Mouse (Mus musculus) embryonic facial prominence, embryonic 12.5 days (tissue): ENCODE data around the gene Tns3. TPM values are rescaled to one million over a fixed set of nuclear protein-coding genes. Genes with fewer than 3 reads are reported as not detected.
"Not testable (repeated sequence)": the region's sequence is repeated elsewhere in the genome, so short reads cannot be mapped to it uniquely, and the experiment has no call there.

Source experiments
- ATAC-seq: fragments of 200-750 bp; cut with Nextera tagmentation; 2 replicates; pipeline ENCODE4 v1.8.0; 2017; ENCODE audit not compliant: insufficient number of reproducible peaks, insufficient read depth, low FRiP score, low TSS enrichment
- H3K27ac ChIP-seq: fragments of 300-500 bp; sonication (generic); 2 replicates; pipeline ENCODE4 v1.5.1; 2016; ENCODE audit warnings: mild to moderate bottlenecking
- H3K27me3 ChIP-seq: fragments of 300-500 bp; sonication (generic); 2 replicates; pipeline ENCODE4 v1.6.1; 2016; ENCODE audit warnings: mild to moderate bottlenecking, moderate library complexity
- H3K36me3 ChIP-seq: fragments of 300-500 bp; sonication (generic); 2 replicates; pipeline ENCODE4 v1.6.1; 2016; ENCODE audit warnings: mild to moderate bottlenecking
- H3K4me1 ChIP-seq: fragments of 300-500 bp; sonication (generic); 2 replicates; pipeline ENCODE4 v1.6.1; 2016
- H3K4me2 ChIP-seq: fragments of 300-500 bp; sonication (generic); replicated peaks from 2 replicates; pipeline ENCODE4 v1.6.1; 2016; ENCODE audit warnings: mild to moderate bottlenecking, moderate library complexity
- H3K4me3 ChIP-seq: fragments of 300-500 bp; sonication (generic); 2 replicates; pipeline ENCODE4 v1.5.1; 2016; ENCODE audit warnings: mild to moderate bottlenecking
- H3K9ac ChIP-seq: fragments of 300-500 bp; sonication (generic); 2 replicates; pipeline ENCODE4 v1.6.1; 2016; ENCODE audit warnings: mild to moderate bottlenecking, moderate library complexity
- H3K9me3 ChIP-seq: fragments of 300-500 bp; sonication (generic); 2 replicates; pipeline ENCODE4 v1.6.1; 2016; ENCODE audit warnings: mild to moderate bottlenecking, moderate library complexity
- WGBS: fragments of 180-500 bp; shearing (Covaris S2); methylation state at CpG from one replicate; pipeline ENCODE4 v1.1.7; 2016; 5-methylcytosine and 5-hydroxymethylcytosine counted together
- polyA plus RNA-seq: library from polyadenylated mRNA; unstranded; fragments of >200 nt; fragmentation: Nextera tagmentation; extraction: Ambion mirVana; gene quantifications from 2 replicates; pipeline ENCODE4 v1.2.1, GENCODE M21; 2016

The Tns3 gene
- polyA plus RNA-seq, 1 experiment from 2014 or later: 33.0 TPM

- H3K36me3 ChIP-seq: no peaks in the 10 kb centered on the region
- no peak overlapping the region for H3K27ac ChIP-seq
- ATAC-seq: no peak
- H3K9me3 ChIP-seq: no peaks in the 10 kb centered on the region
- WGBS: 92% methylated on average over 6 of the region's 6 CpGs
- H3K27me3 ChIP-seq: no peaks in the 10 kb centered on the region
- no peak overlapping the region for H3K4me3 ChIP-seq
- no peak overlapping the region for H3K4me2 ChIP-seq
- peaks cover 41% of the 10 kb centered on the region for H3K4me1 ChIP-seq
- H3K9ac ChIP-seq: no peak overlapping the region
Observed at GRCm38 (mm10) chr11:8627156-8627555, 37.2 kb downstream of the Tns3 start.

- Histone ChIP-seq H3K27ac (no peak overlapping the region), H3K4me1 (peaks cover 45% of the 10 kb centered on the region), H3K4me3 (no peak overlapping the region), H3K4me2 (no peak overlapping the region), H3K36me3 (no peaks in the 10 kb centered on the region), H3K9me3 (no peaks in the 10 kb centered on the region), H3K9ac (no peak overlapping the region), H3K27me3 (no peaks in the 10 kb centered on the region)
- WGBS: 97% methylated on average over 6 of the region's 6 CpGs
- no peak for ATAC-seq
Observed at GRCm38 (mm10) chr11:8626715-8627114, 37.6 kb downstream of the Tns3 start.

- Histone ChIP-seq H3K4me2 (no peak overlapping the region), H3K27ac (peak overlapping the region; percentile 96), H3K27me3 (no peaks in the 10 kb centered on the region), H3K9me3 (no peaks in the 10 kb centered on the region), H3K4me3 (no peak overlapping the region), H3K4me1 (peaks cover 51% of the 10 kb centered on the region), H3K9ac (no peak overlapping the region), H3K36me3 (no peaks in the 10 kb centered on the region)
- 59% methylated on average over 10 of the region's 10 CpGs for WGBS
- no peak for ATAC-seq
Observed at GRCm38 (mm10) chr11:8625915-8626604, 38.3 kb downstream of the Tns3 start.

GRCm38 (mm10) chr11:8625451-8625850 is 38.9 kb downstream of the Tns3 start:
- ATAC-seq: no peak
- H3K4me3 ChIP-seq: no peak overlapping the region
- 17% methylated on average over 6 of the region's 6 CpGs for WGBS
- H3K4me1 ChIP-seq: peaks cover 56% of the 10 kb centered on the region
- peak overlapping the region; percentile 96 for H3K27ac ChIP-seq
- H3K4me2 ChIP-seq: peak overlapping the region; percentile 64
- H3K36me3 ChIP-seq: no peaks in the 10 kb centered on the region
- H3K9ac ChIP-seq: no peak overlapping the region
- no peaks in the 10 kb centered on the region for H3K27me3 ChIP-seq
- no peaks in the 10 kb centered on the region for H3K9me3 ChIP-seq

GRCm38 (mm10) chr11:8624179-8624886 is 40.0 kb downstream of the Tns3 start:
- Histone ChIP-seq H3K27ac (peak overlapping the region; percentile 96), H3K9ac (peak overlapping the region; percentile 89), H3K27me3 (no peaks in the 10 kb centered on the region), H3K4me1 (peaks cover 56% of the 10 kb centered on the region), H3K4me3 (peak overlapping the region; percentile 62), H3K9me3 (no peaks in the 10 kb centered on the region), H3K36me3 (no peaks in the 10 kb centered on the region), H3K4me2 (peak overlapping the region; percentile 64)
- peak; percentile 87 for ATAC-seq
- WGBS: 0% methylated on average over 72 of the region's 74 CpGs

- no peak for ATAC-seq
- Histone ChIP-seq H3K9ac (peak overlapping the region; percentile 89), H3K9me3 (no peaks in the 10 kb centered on the region), H3K4me1 (peaks cover 51% of the 10 kb centered on the region), H3K36me3 (no peaks in the 10 kb centered on the region), H3K27me3 (no peaks in the 10 kb centered on the region), H3K4me3 (peak overlapping the region; percentile 62), H3K27ac (peak overlapping the region; percentile 96), H3K4me2 (peak overlapping the region; percentile 64)
- 2% methylated on average over 20 of the region's 20 CpGs for whole genome bisulfite sequencing
Observed at GRCm38 (mm10) chr11:8623852-8624178, 40.5 kb downstream of the Tns3 start.

GRCm38 (mm10) chr11:8622668-8623067 is 41.7 kb downstream of the Tns3 start:
- no peaks in the 10 kb centered on the region for H3K36me3 ChIP-seq
- ATAC-seq: no peak
- H3K9ac ChIP-seq: peak overlapping the region; percentile 89
- WGBS: 20% methylated on average over 6 of the region's 6 CpGs
- H3K4me2 ChIP-seq: peak overlapping the region; percentile 64
- H3K4me1 ChIP-seq: peaks cover 47% of the 10 kb centered on the region
- H3K27ac ChIP-seq: peak overlapping the region; percentile 96; the same call in 1 of the 2 replicates
- H3K9me3 ChIP-seq: no peaks in the 10 kb centered on the region
- H3K27me3 ChIP-seq: no peaks in the 10 kb centered on the region
- H3K4me3 ChIP-seq: peak overlapping the region; percentile 62

- H3K27me3 ChIP-seq, ATAC-seq, H3K27ac ChIP-seq, H3K9me3 ChIP-seq, H3K4me3 ChIP-seq, H3K36me3 ChIP-seq, H3K9ac ChIP-seq, H3K4me2 ChIP-seq: not testable (repeated sequence)
- H3K4me1 ChIP-seq: peaks cover 39% of the 10 kb centered on the region
- WGBS: 88% methylated on average over 7 of the region's 7 CpGs
Observed at GRCm38 (mm10) chr11:8619111-8619510, 45.2 kb downstream of the Tns3 start.

GRCm38 (mm10) chr11:8618301-8618700 is 46.0 kb downstream of the Tns3 start:
- no peaks in the 10 kb centered on the region for H3K9me3 ChIP-seq
- no peak overlapping the region for H3K9ac ChIP-seq
- H3K4me2 ChIP-seq: no peak overlapping the region
- H3K36me3 ChIP-seq: peaks cover 16% of the 10 kb centered on the region
- no peak overlapping the region for H3K27ac ChIP-seq
- no peak overlapping the region for H3K4me3 ChIP-seq
- peaks cover 36% of the 10 kb centered on the region for H3K4me1 ChIP-seq
- no peak for ATAC-seq
- H3K27me3 ChIP-seq: no peaks in the 10 kb centered on the region
- WGBS: 63% methylated on average over 10 of the region's 10 CpGs

- H3K36me3 ChIP-seq: peaks cover 34% of the 10 kb centered on the region
- H3K27me3 ChIP-seq: no peaks in the 10 kb centered on the region
- H3K4me1 ChIP-seq: peaks cover 17% of the 10 kb centered on the region
- WGBS: 57% methylated on average over 12 of the region's 12 CpGs
- H3K9me3 ChIP-seq: no peaks in the 10 kb centered on the region
- no peak for ATAC-seq
- H3K27ac ChIP-seq: no peak overlapping the region
- H3K9ac ChIP-seq: no peak overlapping the region
- no peak overlapping the region for H3K4me3 ChIP-seq
- no peak overlapping the region for H3K4me2 ChIP-seq
Observed at GRCm38 (mm10) chr11:8615436-8615835, 48.9 kb downstream of the Tns3 start.

- Histone ChIP-seq H3K27me3 (no peaks in the 10 kb centered on the region), H3K36me3 (peaks cover 42% of the 10 kb centered on the region), H3K9me3 (no peaks in the 10 kb centered on the region), H3K4me1 (peaks cover 14% of the 10 kb centered on the region), H3K9ac (no peak overlapping the region), H3K27ac (no peak overlapping the region), H3K4me3 (no peak overlapping the region), H3K4me2 (no peak overlapping the region)
- no peak for ATAC-seq
- 55% methylated on average over 7 of the region's 7 CpGs for WGBS
Observed at GRCm38 (mm10) chr11:8610456-8610855, 53.9 kb downstream of the Tns3 start.

GRCm38 (mm10) chr11:8609873-8610272 is 54.5 kb downstream of the Tns3 start:
- Histone ChIP-seq H3K4me1 (peaks cover 14% of the 10 kb centered on the region), H3K27me3 (no peaks in the 10 kb centered on the region), H3K4me2 (no peak overlapping the region), H3K36me3 (peaks cover 48% of the 10 kb centered on the region), H3K9me3 (no peaks in the 10 kb centered on the region), H3K9ac (no peak overlapping the region), H3K27ac (no peak overlapping the region), H3K4me3 (no peak overlapping the region)
- ATAC-seq: no peak
- 87% methylated on average over 12 of the region's 12 CpGs for WGBS
